Mouse (Mus musculus) bone marrow, adult 2 months (tissue): Measurements from ENCODE around the gene Stag1.

Experiments used
- CTCF ChIP-seq: fragments of 200-500 bp; IDR thresholded peaks from 2 replicates; pipeline ENCODE4 v1.5.1; 2011; ENCODE audit warnings: low read length, control low read depth; ENCODE audit not compliant: control insufficient read depth, insufficient read depth
- POLR2A ChIP-seq: fragments of 200-500 bp; IDR thresholded peaks from 2 replicates; pipeline ENCODE4 v1.6.1; 2011; ENCODE audit warnings: low read depth, mild to moderate bottlenecking, control low read depth, low read length, borderline replicate concordance; ENCODE audit not compliant: control insufficient read depth

DNA sequence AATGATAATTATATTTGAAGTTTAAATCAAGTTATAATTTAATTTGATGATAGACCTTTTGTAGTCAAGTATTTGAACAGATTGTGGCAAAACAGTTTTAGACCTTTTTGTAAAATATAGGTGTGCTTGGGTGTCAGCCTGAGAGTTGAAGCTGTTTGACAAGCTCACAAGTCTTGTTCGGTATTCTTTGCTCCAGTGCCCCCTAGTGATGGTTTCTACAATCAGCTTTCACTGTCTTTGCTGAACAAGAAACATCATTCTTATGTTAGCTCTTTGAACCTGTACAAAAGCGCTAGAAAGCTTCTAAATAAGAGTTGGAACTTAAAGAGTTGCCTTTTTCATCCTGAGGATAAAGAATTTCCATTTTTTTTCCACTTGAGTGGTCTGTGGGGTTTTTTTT is 319.5 kb downstream of the Stag1 start:
- TF ChIP-seq POLR2A, result no peak
- TF ChIP-seq CTCF, result peak; percentile 21; the same call in 1 of the 2 replicates
